Mouse (Mus musculus): ENCODE measurements around the gene Kdm5a. TPM values are rescaled to one million over a fixed set of nuclear protein-coding genes. Genes with fewer than 3 reads are reported as not detected.
A peak's percentile ranks its signal among the peaks of the same experiment; 100 is the strongest.

Kdm5a gene
- total and polyA plus RNA-seq, 3 experiments, result 20.8 to 35.8 (median 29.3) TPM

- Histone ChIP-seq H3K27ac (ENCODE audit: insufficient read depth, low read depth) (peak overlapping the region; percentile 70), H3K4me1 (ENCODE audit: control insufficient read depth in 1 of 2, insufficient read depth in 2 of 2) (peaks cover 20 to 50% of the 10 kb centered on the region in 2 experiments), H3K27me3 (replicated peaks) (no peaks in the 10 kb centered on the region), H3K4me2 (ENCODE audit: insufficient read depth, low read depth, poor library complexity, severe bottlenecking) (peak overlapping the region; percentile 99), H3K4me3 (replicated peaks in 1 of 3; ENCODE audit: low read depth in 2 of 3, low read length in 2 of 3, poor library complexity in 1 of 3) (peak overlapping the region; percentile 80 to 93 (median 85)), H3K9me3 (replicated peaks; ENCODE audit: low read length) (no peaks in the 10 kb centered on the region), H3K9ac (ENCODE audit: insufficient read depth, low read depth) (peak overlapping the region; percentile 96), H3K36me3 (replicated peaks in 1 of 2; ENCODE audit: control insufficient read depth in 1 of 2, insufficient read depth in 1 of 2, low read length in 1 of 2) (peaks cover 2 to 5% of the 10 kb centered on the region in 2 experiments), H3K79me2 (replicated peaks; ENCODE audit: control insufficient read depth, extremely low read depth, insufficient read depth, poor library complexity, severe bottlenecking) (peaks cover 51% of the 10 kb centered on the region)
- dilution Hi-C loops (cut with MboI; ENCODE audit: extremely low pct_ligation_motif_present, extremely low pct_unique_long_range_greater_than_20kb, low sequenced_read_pairs), result no loop called here
- TF ChIP-seq MAZ (IDR thresholded peaks at IDR 0.05; ENCODE audit: low read depth, low read length), result 0 out of 2 replicates have a peak, but pooled peaks have one; percentile 35
- peak; percentile 61; the same call in 1 of the 2 replicates for TF ChIP-seq MYC (IDR thresholded peaks at IDR 0.05; ENCODE audit: low read depth, low read length)
- peak; percentile 86; the same call in 1 of the 2 replicates for TF ChIP-seq SIN3A (IDR thresholded peaks at IDR 0.05; ENCODE audit: low read length)
- 0 out of 2 replicates have a peak, but pooled peaks have one; percentile 29 for TF ChIP-seq RCOR1 (conservative IDR thresholded peaks at IDR 0.05; ENCODE audit: low read depth, low read length)
- 0 out of 2 replicates have a peak, but pooled peaks have one; percentile 11 for TF ChIP-seq ETS1 (conservative IDR thresholded peaks at IDR 0.05; ENCODE audit: low read depth, low read length)
- no peak for TF ChIP-seq EP300 (IDR thresholded peaks at IDR 0.05; ENCODE audit: low read length)
- no peak for TF ChIP-seq TCF12 (IDR thresholded peaks at IDR 0.05; ENCODE audit: low read depth, low read length)
- TF ChIP-seq ZMIZ1 (IDR thresholded peaks at IDR 0.05; ENCODE audit: low read depth, low read length), result no peak
- peak; percentile 26; the same call in 1 of the 2 replicates for TF ChIP-seq BHLHE40 (IDR thresholded peaks at IDR 0.05; ENCODE audit: low read depth, low read length)
- TF ChIP-seq MAX (IDR thresholded peaks at IDR 0.05; ENCODE audit: low read length), result 0 out of 2 replicates have a peak, but pooled peaks have one; percentile 44
- peak; percentile 83 for TF ChIP-seq MXI1 (IDR thresholded peaks at IDR 0.05; ENCODE audit: low read depth, low read length)
- TF ChIP-seq E2F4 (IDR thresholded peaks at IDR 0.05; ENCODE audit: insufficient replicate concordance, low read depth, low read length), result no peak
- TF ChIP-seq CTCF (conservative IDR thresholded peaks at IDR 0.05 in 1 of 2, IDR thresholded peaks at IDR 0.05 in 1 of 2; ENCODE audit: low read depth in 2 of 2, low read length in 2 of 2), result peak in 1 of 2 experiments; percentile 18; a peak in 1 of 4 replicates
- no peak for TF ChIP-seq POLR2AphosphoS2 (IDR thresholded peaks at IDR 0.05; ENCODE audit: low read depth, low read length)
- TF ChIP-seq CHD2 (IDR thresholded peaks at IDR 0.05; ENCODE audit: low read length), result peak; percentile 82
- no peak for TF ChIP-seq GABPA (IDR thresholded peaks at IDR 0.05; ENCODE audit: insufficient replicate concordance, low read depth, low read length)
- DNase-seq (ENCODE audit: extremely low read depth), result no peak
- in situ Hi-C loops (cut with MboI; ENCODE audit: low pct_ligation_motif_present, low pct_unique_long_range_greater_than_20kb, low sequenced_read_pairs), result no loop called here
These were observed 100.0 kb downstream of the Kdm5a start for GRCm38 (mm10) chr6:120463884-120464283.

- peak overlapping the region; percentile 96 for H3K9ac ChIP-seq (ENCODE audit: insufficient read depth, low read depth)
- no peaks in the 10 kb centered on the region for H3K9me3 ChIP-seq (replicated peaks; ENCODE audit: low read length)
- peaks cover 20 to 53% of the 10 kb centered on the region in 2 experiments for H3K4me1 ChIP-seq (ENCODE audit: control insufficient read depth in 1 of 2, insufficient read depth in 2 of 2)
- no peak for TF ChIP-seq GABPA (IDR thresholded peaks at IDR 0.05; ENCODE audit: insufficient replicate concordance, low read depth, low read length)
- TF ChIP-seq CHD2 (IDR thresholded peaks at IDR 0.05; ENCODE audit: low read length), result no peak
- no peak for TF ChIP-seq MAFK (IDR thresholded peaks at IDR 0.05; ENCODE audit: insufficient replicate concordance, low read length)
- TF ChIP-seq RAD21 (IDR thresholded peaks at IDR 0.05; ENCODE audit: low read depth, low read length), result no peak
- no peak for TF ChIP-seq E2F4 (IDR thresholded peaks at IDR 0.05; ENCODE audit: insufficient replicate concordance, low read depth, low read length)
- no peak for TF ChIP-seq NRF1 (IDR thresholded peaks at IDR 0.05; ENCODE audit: low read depth, low read length)
- TF ChIP-seq SMC3 (IDR thresholded peaks at IDR 0.05; ENCODE audit: low read depth, low read length), result no peak
- no peak for TF ChIP-seq TCF12 (IDR thresholded peaks at IDR 0.05; ENCODE audit: low read depth, low read length)
- TF ChIP-seq CHD1 (IDR thresholded peaks at IDR 0.05; ENCODE audit: low read depth, low read length), result no peak
- TF ChIP-seq MAX (IDR thresholded peaks at IDR 0.05; ENCODE audit: low read length), result no peak
- TF ChIP-seq ZKSCAN1 (IDR thresholded peaks at IDR 0.05; ENCODE audit: borderline replicate concordance, low read depth, low read length), result no peak
- no peak for TF ChIP-seq ZMIZ1 (IDR thresholded peaks at IDR 0.05; ENCODE audit: low read depth, low read length)
- TF ChIP-seq KAT2A (IDR thresholded peaks at IDR 0.05; ENCODE audit: insufficient replicate concordance, low read length), result no peak
- no peaks in the 10 kb centered on the region for H3K27me3 ChIP-seq (replicated peaks)
- peak overlapping the region; percentile 80 to 93 (median 85) for H3K4me3 ChIP-seq (replicated peaks in 1 of 3; ENCODE audit: low read depth in 2 of 3, low read length in 2 of 3, poor library complexity in 1 of 3)
- peaks cover 55% of the 10 kb centered on the region for H3K79me2 ChIP-seq (replicated peaks; ENCODE audit: control insufficient read depth, extremely low read depth, insufficient read depth, poor library complexity, severe bottlenecking)
- no peak for DNase-seq (ENCODE audit: extremely low read depth)
- no peak overlapping the region for H3K27ac ChIP-seq (ENCODE audit: insufficient read depth, low read depth)
- dilution Hi-C loops (cut with MboI; ENCODE audit: extremely low pct_ligation_motif_present, extremely low pct_unique_long_range_greater_than_20kb, low sequenced_read_pairs), result no loop called here
- in situ Hi-C loops (cut with MboI; ENCODE audit: low pct_ligation_motif_present, low pct_unique_long_range_greater_than_20kb, low sequenced_read_pairs), result no loop called here
- H3K4me2 ChIP-seq (ENCODE audit: insufficient read depth, low read depth, poor library complexity, severe bottlenecking), result peak overlapping the region; percentile 99
- H3K36me3 ChIP-seq (replicated peaks in 1 of 2; ENCODE audit: control insufficient read depth in 1 of 2, insufficient read depth in 1 of 2, low read length in 1 of 2), result peaks cover 2 to 5% of the 10 kb centered on the region in 2 experiments
These were observed 100.5 kb downstream of the Kdm5a start for GRCm38 (mm10) chr6:120464406-120464939.
